Mouse (Mus musculus): ENCODE results near the gene B230307C23Rik. TPM values are rescaled to one million over a fixed set of nuclear protein-coding genes. Genes with fewer than 3 reads are reported as not detected.

B230307C23Rik gene
- polyA plus RNA-seq, 1 experiment from 2014 or later, result 17.9 TPM

Other genes starting within 250 kb of the B230307C23Rik start
- gene Ripk4, start 233.5 kb upstream of the B230307C23Rik start, polyA plus RNA-seq (2014; fragmentation: Nextera tagmentation; extraction: Ambion mirVana), result 1.9 and 2.1 TPM in 2 replicates
- 4.3 and 6.4 TPM in 2 replicates for gene Prdm15, start 145.5 kb upstream of the B230307C23Rik start, polyA plus RNA-seq (2014; fragmentation: Nextera tagmentation; extraction: Ambion mirVana)
- 16.4 and 18.9 TPM in 2 replicates for gene C2cd2, start 34.7 kb upstream of the B230307C23Rik start, polyA plus RNA-seq (2014; fragmentation: Nextera tagmentation; extraction: Ambion mirVana)
- gene Zbtb21, start 34.7 kb upstream of the B230307C23Rik start, polyA plus RNA-seq (2014; fragmentation: Nextera tagmentation; extraction: Ambion mirVana), result 8.4 and 8.7 TPM in 2 replicates
- gene A630089N07Rik, start 85.1 kb downstream of the B230307C23Rik start, polyA plus RNA-seq (2014; fragmentation: Nextera tagmentation; extraction: Ambion mirVana), result 9.0 and 11.2 TPM in 2 replicates

All from heart, embryonic 14.5 days (tissue).